Mouse (Mus musculus) G1E-ER4 (cell line): ENCODE measurements around the gene Gpr160. TPM values are rescaled to one million over a fixed set of nuclear protein-coding genes. Genes with fewer than 3 reads are reported as not detected.

Source experiments
- GATA1 ChIP-seq: IDR thresholded peaks from one replicate; pipeline ENCODE4 v1.8.0; 2012; ENCODE audit warnings: low read length, inconsistent platforms
- polyA plus RNA-seq: library from polyadenylated mRNA; stranded (reverse); fragments of >175 nt; gene quantifications from 2 replicates; pipeline ENCODE4 v1.2.3, GENCODE M21; 2012

Gene Gpr160
- polyA plus RNA-seq, result not detected in 2 replicates

DNA sequence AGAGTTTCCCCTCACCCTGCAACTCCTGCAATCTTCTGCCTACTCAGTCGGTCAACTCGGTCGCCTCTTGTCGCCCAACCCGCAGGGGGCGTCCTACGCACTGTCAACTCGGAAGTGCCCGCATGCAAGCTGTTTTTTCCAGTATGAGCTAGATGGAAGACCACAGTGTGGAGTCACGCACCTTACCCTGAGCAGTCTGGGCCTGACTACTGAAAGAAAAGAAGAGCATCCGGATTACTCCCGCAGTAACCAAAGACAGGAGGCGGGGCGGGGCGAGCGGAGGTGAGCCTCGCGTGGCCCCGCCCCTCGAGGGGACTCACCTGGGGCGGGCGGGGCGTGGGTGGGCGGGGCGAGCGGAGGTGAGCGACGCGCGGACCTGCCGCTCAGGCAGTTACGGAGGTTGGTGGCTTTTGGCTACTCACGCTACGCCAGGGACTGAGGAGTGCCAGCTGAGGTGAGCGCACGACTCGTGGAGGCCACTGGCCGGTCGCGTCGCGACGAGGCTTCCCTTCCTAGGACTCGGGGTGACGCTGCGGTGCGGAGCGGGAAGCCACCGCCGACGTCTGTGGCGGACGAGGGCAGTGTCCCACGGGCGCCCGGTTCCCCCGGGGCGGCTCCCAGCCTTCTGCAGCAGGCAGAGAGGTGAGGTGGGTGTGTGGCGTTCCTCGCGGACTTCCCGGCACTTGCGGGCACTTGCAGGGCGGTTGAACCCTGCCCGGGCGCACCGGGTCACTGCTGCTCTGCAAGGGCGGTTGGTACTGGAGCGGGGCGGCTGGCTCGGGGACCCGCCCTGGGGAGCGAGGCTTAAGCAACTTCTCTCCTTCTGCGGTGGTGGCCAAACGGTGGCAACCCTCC, at the start of gene Gpr160:
TSS of gene Gpr160 (plus strand) at position 347 of the 855 bp plus-strand sequence.
- no peak for TF ChIP-seq GATA1

DNA sequence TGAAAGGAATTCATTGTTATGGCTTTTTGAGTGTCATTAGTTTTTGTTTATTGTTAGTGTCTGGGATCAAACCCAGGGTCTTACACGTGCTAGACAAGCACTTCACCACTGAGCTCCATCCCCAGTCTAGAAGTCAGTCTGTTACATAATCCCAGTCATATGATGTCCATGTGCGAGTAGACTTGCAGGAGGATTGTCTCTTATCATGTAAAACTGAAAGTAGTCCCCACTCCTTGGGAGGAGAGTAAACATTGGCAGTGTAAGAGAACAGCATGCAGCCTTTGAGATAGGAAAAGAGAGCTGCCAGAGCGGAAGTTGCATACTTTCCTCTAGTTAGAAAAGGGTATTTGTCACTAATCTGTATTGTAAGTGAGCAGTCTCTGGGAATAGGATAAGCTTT, 42.9 kb upstream of the Gpr160 start:
- no peak for TF ChIP-seq GATA1

DNA sequence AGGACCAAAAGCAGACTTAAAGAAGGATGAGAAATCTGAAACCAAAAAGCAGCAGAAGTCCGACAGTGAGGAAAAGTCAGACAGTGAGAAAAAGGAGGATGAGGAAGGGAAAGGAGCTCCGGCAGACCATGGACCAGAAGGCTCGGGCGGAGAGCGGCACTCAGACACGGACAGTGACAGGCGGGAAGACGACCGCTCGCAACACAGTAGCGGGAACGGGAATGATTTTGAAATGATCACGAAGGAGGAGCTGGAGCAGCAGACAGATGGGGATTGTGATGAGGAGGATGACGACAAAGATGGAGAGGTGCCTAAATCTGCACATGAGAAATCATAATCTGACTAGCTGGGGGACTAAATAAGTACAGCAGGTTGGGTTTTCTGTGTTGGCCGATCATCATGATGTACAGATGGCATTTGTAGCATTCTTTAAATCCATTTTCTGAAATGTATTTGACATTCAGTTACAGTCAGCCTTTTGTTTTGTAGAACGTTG, 37.1 kb upstream of the Gpr160 start:
- TF ChIP-seq GATA1, result no peak

DNA sequence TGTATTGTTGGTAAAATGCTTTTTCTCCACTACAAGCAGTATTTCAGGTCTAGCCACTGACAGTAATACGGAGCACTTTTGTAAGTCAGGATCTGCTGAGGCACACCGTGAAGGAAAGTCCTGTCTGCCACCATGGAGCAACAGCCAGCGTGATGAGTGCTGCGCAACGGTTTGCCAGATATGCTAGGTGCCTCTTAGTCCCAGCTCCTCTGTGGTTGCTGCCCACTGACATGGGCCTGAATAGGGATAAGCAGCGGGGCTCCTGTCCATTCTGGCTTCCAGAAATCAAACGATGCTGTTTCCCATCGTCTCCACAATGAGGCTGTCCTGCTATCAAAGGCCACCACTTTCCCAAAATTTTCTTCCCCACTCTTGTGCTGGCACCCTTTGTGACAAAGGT, 33.6 kb upstream of the Gpr160 start:
- TF ChIP-seq GATA1, result no peak

GRCm38 (mm10) chr3:30826069-30826468, 29.7 kb upstream of the Gpr160 start:
- TF ChIP-seq GATA1, result no peak

DNA sequence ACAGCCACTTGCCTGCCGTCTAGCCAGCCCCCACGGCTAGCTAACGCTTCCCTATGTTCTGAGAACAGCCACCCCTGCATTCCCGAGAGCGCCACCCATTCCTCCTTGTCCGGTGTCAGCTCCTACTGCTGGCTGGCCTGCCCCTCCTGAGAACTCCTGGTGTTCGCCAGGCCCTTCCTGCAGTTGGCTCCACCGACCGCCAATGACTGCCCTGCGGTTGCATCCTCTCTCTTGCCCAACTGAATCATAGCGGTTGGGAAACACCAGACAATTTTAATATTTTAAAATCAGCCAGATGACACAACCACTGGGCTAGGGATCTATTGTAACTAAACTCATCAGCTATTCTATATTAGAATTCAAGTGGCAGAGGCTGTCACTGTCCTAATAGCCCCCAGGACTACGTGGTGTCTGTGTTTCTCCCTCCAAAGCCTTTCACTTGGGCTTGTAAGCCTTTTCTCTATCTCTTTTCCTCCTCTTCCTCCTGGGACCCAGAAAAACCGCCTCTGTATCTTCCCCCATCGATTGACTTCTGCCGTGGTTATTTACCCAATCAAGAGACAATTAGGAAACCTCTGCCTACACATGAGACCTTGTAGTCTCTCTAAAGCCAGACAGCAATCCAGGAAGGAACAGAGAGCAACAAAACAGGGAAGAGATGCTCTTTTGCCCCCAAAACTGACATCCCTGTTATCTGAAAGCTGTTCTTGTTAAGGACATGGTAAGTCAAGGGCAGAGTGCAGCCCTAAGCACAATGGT, 23.7 kb upstream of the Gpr160 start:
- no peak for TF ChIP-seq GATA1

- no peak for TF ChIP-seq GATA1
Measured at GRCm38 (mm10) chr3:30833254-30833653, 22.5 kb upstream of the Gpr160 start.

GRCm38 (mm10) chr3:30845755-30846154, 10.0 kb upstream of the Gpr160 start:
- TF ChIP-seq GATA1, result no peak

- TF ChIP-seq GATA1, result no peak
Measured at GRCm38 (mm10) chr3:30847413-30847812, 8.3 kb upstream of the Gpr160 start.

GRCm38 (mm10) chr3:30851422-30851821, 4.3 kb upstream of the Gpr160 start:
- TF ChIP-seq GATA1, result no peak

DNA sequence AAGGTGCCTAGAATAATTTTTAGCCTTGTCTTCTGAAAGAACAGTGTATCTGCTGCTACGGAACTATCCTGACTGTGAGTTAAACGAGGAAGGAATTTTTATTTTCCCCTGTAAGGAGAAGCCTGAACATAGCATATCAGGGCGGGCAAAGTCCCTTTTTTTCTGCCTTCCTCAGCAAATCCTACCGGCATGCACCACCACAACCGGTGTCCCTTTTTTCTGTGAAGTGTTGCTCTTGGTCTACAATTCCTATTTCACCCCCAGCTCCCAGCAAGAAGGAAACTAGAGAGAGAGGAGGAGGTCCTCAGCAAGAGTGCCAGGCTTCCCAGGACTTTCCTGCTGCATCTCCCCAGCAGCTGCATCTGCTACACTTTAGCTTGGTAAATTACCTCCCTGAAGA, 2.2 kb upstream of the Gpr160 start:
- no peak for TF ChIP-seq GATA1

GRCm38 (mm10) chr3:30860705-30861104, 5.0 kb downstream of the Gpr160 start:
- no peak for TF ChIP-seq GATA1

- no peak for TF ChIP-seq GATA1
Measured at GRCm38 (mm10) chr3:30863712-30864435, 8.1 kb downstream of the Gpr160 start.

DNA sequence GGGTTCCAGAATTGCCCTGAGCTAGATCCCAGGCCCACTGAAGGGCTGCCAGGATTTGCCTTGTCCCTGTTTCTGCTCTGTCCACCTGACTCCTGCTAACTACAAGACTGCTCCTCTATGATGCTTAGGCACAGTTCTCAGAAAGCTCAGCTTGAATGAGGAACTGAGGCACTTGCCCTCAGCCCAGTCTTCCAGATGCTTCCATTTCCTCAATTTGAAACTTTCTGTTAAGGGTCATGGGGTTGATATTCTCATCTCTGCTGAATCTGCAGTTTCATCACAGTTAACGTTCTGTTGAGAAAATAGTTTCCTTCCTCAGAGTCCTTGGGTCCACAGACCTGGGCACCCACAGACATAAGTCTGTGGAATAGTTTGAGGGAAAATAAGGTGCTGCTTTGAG, 8.9 kb downstream of the Gpr160 start:
- TF ChIP-seq GATA1, result no peak

DNA sequence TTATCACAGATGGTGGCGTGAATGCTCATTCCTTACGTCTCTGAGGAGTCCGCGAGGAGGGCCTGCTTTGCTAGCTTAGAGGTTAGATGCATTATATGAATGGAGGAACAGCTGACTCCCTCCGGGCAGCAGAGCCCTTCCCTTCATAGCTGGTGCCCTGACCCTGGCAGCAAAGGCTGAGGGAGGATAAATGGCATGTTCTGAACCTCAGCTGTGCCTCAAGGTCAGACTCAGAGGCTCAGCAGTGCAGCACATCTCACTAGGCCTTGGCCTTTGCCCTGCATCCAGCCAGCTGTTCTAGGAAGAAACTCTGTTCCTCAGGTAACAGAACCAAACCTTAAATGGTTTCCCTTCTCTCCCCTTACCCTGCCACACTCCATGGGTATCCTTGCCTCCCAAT, 12.4 kb downstream of the Gpr160 start:
- no peak for TF ChIP-seq GATA1

DNA sequence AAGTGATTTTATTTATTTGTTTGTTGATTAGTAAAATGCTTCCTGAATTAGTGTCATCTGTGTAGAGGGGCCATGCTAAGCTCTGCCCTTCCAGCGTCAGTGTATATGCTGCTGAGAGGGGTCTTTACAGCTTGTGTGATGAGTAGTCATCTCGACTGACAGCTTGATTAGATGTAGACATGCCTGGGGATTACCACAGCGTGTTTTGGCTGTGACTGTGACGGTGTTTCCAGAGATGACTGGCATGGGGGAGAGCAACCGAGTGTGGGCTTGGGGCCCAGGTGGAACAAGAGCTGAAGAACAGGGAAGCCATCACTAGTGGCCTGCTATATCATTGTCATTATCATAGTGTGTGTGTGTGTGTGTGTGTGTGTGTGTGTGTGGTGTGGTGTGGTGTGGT, 12.9 kb downstream of the Gpr160 start:
- no peak for TF ChIP-seq GATA1
